Mouse (Mus musculus) heart, adult 2 months (tissue): Measurements from ENCODE around the gene Tmem107.

Experiments
- CTCF ChIP-seq: fragments of 200-600 bp; IDR thresholded peaks from 2 replicates; pipeline ENCODE4 v1.8.1; 2022; ENCODE audit warnings: antibody characterized with exemption, mild to moderate bottlenecking, moderate library complexity
- EP300 ChIP-seq: fragments of 200-500 bp; IDR thresholded peaks from 2 replicates; pipeline ENCODE4 v1.6.1; 2011; ENCODE audit warnings: low read depth, low read length, control low read depth; ENCODE audit not compliant: insufficient read depth

DNA sequence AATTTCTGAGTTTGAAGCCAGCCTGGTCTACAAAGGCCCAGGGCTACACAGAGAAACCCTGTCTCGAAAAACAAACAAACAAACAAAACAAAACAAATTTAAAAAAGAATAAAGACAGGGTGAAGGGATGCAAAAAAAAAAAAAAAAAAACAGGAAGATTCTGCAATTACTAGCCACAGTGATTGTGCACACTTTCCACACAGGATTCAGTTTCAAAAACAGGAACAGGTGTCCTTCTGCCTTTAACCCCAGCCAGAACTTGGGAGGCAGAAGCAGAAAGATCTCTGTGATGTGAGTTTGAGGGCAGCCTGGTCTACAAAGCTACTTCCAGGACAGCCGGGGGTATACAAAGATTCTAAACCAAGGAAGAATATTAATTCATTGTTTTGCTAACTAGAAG, 12.3 kb upstream of the Tmem107 start:
- TF ChIP-seq CTCF (no peak), EP300 (no peak)
